Mouse (Mus musculus): ENCODE measurements at regions not wholly inside any gene's neighbourhood (a gene's known extent, or its start where the extent isn't known, plus 50 kb on each side); places are given as distances from the start of the nearest gene placed in this dataset.

- DNase-seq (ENCODE audit: extremely low read depth, insufficient read length, low spot score) = no peak
These were observed 156.4 kb upstream of the Pgrmc2 start for GRCm38 (mm10) chr3:41239246-41239645.

- DNase-seq (ENCODE audit: extremely low read depth, insufficient read length, low spot score) = no peak
These were observed 155.2 kb upstream of the Pgrmc2 start for GRCm38 (mm10) chr3:41238046-41238445.

DNA sequence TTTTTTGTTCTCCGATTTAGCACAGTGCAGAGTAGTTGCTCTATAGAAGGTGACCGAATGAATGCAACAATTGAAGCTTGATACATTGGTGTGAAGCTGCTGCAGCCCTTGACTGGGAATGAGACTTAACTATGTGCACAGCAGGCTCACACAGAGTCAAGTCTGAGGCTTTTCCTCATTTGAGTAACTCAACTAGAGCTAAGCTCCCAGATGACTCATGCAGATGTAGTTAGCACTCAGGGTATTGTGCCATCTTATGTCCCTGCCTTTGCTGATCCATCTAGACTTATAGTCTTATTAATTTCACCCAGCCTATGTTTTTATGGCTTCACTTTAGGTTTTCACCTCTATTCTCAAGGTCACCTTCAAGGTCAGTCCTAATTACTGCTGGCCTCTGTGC is 152.8 kb upstream of the Pgrmc2 start:
- no peak for DNase-seq (ENCODE audit: extremely low read depth, insufficient read length, low spot score)

DNA sequence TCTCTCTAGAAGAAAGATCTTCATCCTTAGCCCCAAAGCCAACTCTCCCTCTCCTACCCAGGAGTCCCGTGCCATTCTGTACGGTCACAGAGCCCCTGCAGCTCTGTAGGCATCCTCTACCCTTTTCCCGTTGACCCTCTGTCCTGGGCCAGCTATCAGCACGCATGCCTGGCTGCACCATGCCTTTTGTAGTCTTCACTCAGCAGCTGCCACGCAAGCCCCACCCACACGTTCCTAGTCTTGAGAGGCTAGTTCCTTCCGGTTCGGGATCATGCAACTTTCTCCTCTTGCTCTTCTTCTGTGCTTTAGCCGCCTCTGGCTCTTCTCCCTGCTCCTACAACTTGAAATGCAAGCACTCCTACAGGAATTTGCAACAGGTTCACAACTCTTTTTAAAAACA is 152.1 kb upstream of the Pgrmc2 start:
- DNase-seq (ENCODE audit: extremely low read depth, insufficient read length, low spot score) = no peak

GRCm38 (mm10) chr3:41234191-41234590 is 151.3 kb upstream of the Pgrmc2 start:
- DNase-seq (ENCODE audit: extremely low read depth, insufficient read length, low spot score) = no peak

- no peak for DNase-seq (ENCODE audit: extremely low read depth, insufficient read length, low spot score)
These were observed 150.6 kb upstream of the Pgrmc2 start for GRCm38 (mm10) chr3:41233439-41233838.

DNA sequence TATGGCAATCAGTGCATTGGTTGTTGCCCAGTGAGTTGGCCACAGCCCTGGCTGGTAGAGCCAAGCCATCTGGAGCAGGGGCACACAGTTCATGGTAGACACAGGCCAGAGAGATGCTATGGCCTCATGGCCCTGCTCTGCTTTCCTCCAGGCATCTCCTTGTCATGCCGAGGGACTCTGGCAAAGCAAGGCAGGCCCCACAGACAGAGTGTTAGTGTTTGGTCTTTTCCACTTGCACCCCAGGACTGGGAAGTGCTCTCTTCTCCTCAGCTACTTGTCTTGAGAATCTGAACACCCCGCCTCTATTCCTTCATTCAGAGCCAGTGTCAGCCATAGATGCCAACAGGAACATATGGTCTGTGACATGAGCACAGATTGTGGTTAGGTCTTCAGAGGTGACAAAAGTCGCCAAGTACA is 148.1 kb upstream of the Pgrmc2 start:
- no peak for DNase-seq (ENCODE audit: extremely low read depth, insufficient read length, low spot score)

DNA sequence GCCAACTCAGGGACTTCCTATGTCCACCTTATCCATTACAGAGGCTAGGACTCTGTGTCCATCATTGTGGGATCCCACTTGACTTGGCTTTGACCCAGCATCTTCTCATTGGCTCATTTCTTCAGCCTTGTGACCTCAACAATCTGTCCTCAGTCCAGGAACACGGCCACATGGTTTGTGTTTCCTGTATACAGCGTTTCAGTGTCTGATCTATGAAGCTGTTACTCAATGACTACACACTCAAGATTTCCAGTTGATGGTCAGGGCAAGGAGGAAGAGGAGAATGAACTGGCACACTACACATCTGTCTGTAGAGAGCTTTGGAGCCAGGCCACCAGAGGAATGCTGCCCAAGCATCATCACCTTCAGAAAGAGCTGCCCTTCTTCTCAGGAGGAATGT is 146.6 kb upstream of the Pgrmc2 start:
- no peak for DNase-seq (ENCODE audit: extremely low read depth, insufficient read length, low spot score)

DNA sequence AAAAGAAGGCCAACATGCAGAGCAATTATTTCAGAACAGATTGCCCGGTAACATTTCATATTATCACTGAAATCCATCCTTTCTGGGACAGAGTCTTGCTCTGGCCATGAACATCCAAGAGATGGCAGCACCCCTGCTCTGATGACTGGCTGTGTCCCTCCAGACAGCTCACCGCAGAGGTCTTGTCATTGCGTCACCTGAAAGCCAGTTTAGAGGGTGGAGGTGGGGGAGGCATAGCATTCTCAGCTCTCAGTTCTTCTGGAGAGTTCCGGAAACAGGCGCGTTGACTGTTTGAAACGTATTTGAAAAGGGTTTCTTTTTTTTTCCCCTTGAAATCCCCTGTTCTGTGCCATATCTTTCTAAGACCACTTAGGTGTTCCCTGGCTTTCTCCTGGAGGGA is 145.7 kb upstream of the Pgrmc2 start:
- peak; percentile 49 for DNase-seq (ENCODE audit: extremely low read depth, insufficient read length, low spot score)

DNA sequence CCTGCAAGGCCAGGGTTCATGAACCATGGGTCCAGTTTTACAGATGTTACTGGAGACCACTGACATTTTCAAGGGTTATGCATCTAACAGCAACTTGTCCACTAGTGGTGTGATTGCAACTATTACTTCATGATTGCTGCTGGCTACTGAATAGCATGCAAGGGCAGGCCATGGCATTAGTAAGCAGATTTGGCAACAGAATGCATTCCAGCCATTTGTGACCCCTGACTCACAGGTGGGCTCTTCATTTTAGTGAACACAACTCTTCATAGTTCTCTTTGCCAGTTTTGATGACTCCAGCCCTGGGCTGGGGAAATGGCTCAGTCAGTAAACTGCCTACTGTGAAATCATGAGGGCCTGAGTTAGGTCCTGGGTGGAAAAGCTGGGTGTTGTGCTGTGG is 137.9 kb upstream of the Pgrmc2 start:
- peak; percentile 78 for DNase-seq (ENCODE audit: extremely low read depth, insufficient read length, low spot score)

GRCm38 (mm10) chr3:41217770-41218169 is 134.9 kb upstream of the Pgrmc2 start:
- DNase-seq (ENCODE audit: extremely low read depth, insufficient read length, low spot score) = peak; percentile 51

DNA sequence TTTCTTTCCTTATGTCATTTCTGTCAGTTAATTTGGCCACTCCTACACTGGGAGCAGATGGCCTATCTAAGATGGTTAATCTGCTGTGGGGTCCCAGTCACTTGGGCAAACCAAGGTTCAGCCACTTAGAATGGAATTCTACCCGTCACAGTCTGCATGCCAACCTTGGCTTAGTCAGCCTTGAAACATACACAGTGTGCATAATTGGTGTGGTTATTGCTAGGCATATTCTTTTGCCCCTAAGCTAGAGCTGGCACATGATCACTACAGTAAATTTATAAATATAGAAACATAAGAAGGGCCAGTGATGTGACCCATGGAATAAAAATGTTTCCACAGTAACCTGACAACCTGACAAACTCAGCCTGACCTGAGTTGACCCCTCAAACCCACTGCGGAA is 130.7 kb upstream of the Pgrmc2 start:
- peak; percentile 70 for DNase-seq (ENCODE audit: extremely low read depth, insufficient read length, low spot score)

DNA sequence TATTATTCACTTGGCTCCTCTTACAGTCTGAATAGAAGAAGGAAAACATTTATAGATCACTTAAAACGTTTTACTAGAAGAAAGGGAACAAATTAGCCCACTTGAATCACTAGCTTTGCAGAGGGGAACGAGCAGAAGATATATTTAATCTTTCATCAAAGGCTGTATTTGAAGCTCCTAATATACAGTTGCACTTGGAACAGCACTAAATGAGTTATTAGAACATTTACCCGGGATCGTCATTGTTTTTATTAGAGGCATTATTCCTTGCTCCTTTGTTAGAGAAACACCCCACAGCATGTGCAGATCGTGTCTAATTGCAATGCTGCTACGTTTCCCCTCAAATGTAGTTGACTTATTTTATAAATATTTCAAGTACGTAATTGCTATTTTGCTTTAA is 127.5 kb upstream of the Pgrmc2 start:
- DNase-seq (ENCODE audit: extremely low read depth, insufficient read length, low spot score) = no peak

DNA sequence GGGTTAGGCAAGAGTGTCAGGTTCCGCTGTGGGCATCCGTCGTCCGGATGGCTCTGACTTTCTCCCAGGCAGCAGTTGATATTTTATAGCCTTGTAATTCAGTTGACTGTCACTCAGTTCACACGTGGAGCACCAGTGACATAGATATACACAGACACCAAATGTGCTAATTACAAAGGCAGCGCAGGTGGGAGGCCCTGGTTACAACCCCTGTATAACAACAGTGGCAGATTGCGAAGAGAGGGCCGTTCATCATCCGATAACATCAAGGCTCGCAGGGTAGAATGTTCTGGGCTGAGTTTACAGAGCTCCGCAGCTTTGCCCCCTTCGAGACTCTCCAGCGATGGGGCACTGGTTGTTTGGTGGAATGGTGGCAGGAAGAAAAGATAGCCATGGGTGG is 120.0 kb upstream of the Pgrmc2 start:
- DNase-seq (ENCODE audit: extremely low read depth, insufficient read length, low spot score) = no peak

DNA sequence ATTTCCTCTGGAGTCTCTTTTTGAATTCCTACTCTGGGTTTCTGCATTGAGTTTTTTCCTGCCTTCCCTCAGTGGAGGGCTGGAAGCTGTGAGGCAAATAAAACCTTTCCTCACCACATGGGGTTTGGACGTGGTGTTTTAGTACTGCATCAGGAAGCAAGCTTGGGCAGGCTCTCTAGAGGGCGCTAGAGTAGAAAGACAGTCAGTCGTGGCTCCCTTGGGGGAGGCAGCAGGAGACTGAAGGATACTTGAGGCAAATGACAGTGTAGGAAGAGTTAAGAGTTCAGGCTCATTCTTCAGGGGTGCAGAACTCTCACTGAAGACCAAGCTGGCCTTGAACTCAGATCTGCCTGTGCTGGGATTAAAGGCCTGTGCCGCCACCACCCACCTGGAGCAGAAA is 118.9 kb upstream of the Pgrmc2 start:
- DNase-seq (ENCODE audit: extremely low read depth, insufficient read length, low spot score) = no peak

GRCm38 (mm10) chr3:41200026-41200425 is 117.2 kb upstream of the Pgrmc2 start:
- no peak for DNase-seq (ENCODE audit: extremely low read depth, insufficient read length, low spot score)

DNA sequence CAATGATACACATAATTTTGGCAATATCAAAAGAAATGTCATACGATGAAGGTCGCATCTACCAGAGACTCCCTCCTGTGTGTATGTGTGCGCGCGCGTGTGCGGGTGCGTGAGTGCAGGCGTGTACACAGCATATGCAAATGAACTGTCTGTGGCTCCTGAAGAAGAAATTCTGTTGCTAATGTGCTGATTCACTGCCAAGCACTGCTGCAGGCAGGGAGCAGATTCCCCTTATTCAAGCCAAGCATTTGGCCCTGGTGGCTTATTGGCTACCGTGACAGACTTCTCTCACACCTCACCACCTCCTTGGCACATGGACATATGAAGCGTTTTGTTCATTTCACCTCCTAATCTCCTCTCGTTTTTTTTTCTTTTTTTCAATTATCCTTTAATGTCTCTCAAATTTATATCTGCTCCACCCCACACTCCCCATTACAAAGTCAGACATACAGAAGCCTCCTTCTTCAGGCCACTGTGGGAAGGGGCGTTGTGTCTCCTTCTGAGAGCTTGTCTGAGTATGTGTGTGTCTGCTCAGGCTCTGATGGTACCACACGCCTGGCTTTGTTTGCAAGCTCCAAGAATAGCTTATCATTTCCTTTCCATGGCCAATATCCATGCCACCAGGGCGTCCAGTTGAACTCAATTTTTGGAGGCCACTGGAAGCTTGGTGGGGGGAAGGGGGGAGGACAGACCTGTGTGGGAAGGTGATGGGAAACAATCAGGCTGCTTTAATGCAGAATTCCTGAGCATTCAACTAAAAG is 115.5 kb upstream of the Pgrmc2 start:
- no peak for DNase-seq (ENCODE audit: extremely low read depth, insufficient read length, low spot score)

GRCm38 (mm10) chr3:41195113-41195975 is 112.5 kb upstream of the Pgrmc2 start:
- DNase-seq (ENCODE audit: extremely low read depth, insufficient read length, low spot score) = peak; percentile 93

- DNase-seq (ENCODE audit: extremely low read depth, insufficient read length, low spot score) = peak; percentile 66
These were observed 111.7 kb upstream of the Pgrmc2 start for GRCm38 (mm10) chr3:41194311-41195112.

DNA sequence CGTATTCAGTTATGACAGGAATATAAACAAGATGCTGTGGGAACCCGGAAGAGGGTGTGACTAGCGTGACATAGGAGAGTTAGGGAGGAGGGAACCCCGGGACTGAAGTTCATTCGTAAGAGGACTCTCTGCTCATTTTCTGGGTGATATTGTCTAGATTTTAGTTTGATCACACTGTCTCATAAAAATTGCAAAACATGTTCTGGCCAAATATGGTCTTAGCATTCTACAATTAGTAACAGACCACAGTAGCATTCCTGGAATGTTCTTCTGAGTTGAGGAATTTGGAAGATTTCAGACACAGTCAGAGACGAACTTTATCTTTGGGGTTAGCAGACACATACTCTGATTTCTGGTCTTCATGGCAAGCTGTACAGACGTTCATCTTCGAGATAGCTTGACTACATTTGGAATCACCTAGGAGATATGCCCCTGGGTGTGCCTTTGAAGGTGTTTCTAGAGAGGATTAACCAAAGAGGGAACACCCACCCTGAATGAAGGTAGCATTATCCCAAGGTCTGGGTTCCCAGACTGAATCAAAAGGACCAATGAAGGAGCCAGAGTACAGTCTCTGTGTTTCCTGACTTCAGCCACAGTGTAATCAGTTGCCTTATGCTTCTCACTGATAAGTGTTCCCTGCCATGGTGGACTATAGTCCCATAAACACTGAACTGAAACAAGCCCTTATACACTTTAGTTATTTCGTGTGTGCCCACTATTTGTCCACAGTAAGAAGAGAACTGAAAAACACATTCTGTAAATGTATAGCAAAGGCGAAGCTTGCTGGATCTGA is 102.7 kb upstream of the Pgrmc2 start:
- peak; percentile 44 for DNase-seq (ENCODE audit: extremely low read depth, insufficient read length, low spot score)

Data from 3134 (cell line).